Mouse (Mus musculus): ENCODE measurements at regions not wholly inside any gene's neighbourhood (a gene's known extent, or its start where the extent isn't known, plus 50 kb on each side); places are given as distances from the start of the nearest gene placed in this dataset.

- Histone ChIP-seq H3K27ac (no peak overlapping the region), H3K27me3 (no peaks in the 10 kb centered on the region), H3K4me3 (no peak overlapping the region), H3K9me3 (no peaks in the 10 kb centered on the region), H3K36me3 (no peaks in the 10 kb centered on the region), H3K4me2 (no peak overlapping the region), H3K9ac (no peak overlapping the region), H3K4me1 (no peaks in the 10 kb centered on the region; the same call in 1 of the 2 replicates)
- WGBS, result 55% methylated on average over 2 of the region's 2 CpGs
- no peak for ATAC-seq (ENCODE audit: insufficient number of reproducible peaks, low FRiP score, low TSS enrichment, low read depth)
These were observed 53.6 kb upstream of the Slc25a13 start for GRCm38 (mm10) chr6:6270545-6270944.

Measured in limb, embryonic 15.5 days (tissue).